Mouse (Mus musculus) embryonic fibroblast, embryonic 13.5 days (primary cell): ENCODE data around the gene Gast.

Experiments used
- CTCF ChIP-seq: IDR thresholded peaks from 2 replicates; pipeline ENCODE4 v1.5.1; 2011; ENCODE audit warnings: mild to moderate bottlenecking, control low read depth, low read length, moderate library complexity, borderline replicate concordance; ENCODE audit not compliant: insufficient read depth
- POLR2A ChIP-seq: IDR thresholded peaks from 2 replicates; pipeline ENCODE4 v1.6.1; 2011; ENCODE audit warnings: low read depth, mild to moderate bottlenecking, control low read depth, low read length, moderate library complexity

DNA sequence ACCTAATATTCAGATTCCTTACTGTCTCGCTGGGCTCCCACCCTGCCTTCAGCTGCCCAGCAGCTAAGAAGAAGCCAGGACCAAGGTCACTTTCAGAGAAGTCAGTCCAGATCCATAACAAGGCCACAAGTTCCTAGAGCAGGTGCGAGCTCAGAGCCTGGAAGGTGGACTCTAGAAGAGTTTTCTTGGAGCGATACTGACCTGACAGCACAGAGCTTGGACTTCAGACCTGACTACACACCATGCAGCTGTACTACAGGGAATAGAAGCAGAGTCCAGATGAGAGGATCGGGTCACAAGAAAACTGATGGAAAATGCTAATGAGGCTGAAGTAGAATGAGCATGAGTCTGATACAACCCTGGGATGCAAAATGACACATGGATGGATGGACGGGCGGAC, 20.8 kb upstream of the Gast start:
- TF ChIP-seq POLR2A (no peak), CTCF (no peak)
